Mouse (Mus musculus): ENCODE results near the gene Mga.

- TF ChIP-seq MAX (IDR thresholded peaks at IDR 0.05; ENCODE audit: low read length) (no peak), TBP (conservative IDR thresholded peaks at IDR 0.05; ENCODE audit: low read depth, low read length) (no peak), EP300 (IDR thresholded peaks at IDR 0.05; ENCODE audit: low read length) (no peak), CHD2 (IDR thresholded peaks at IDR 0.05; ENCODE audit: low read length) (no peak), MEF2A (IDR thresholded peaks at IDR 0.05; ENCODE audit: borderline replicate concordance, low read depth, low read length) (no peak), POLR2A (IDR thresholded peaks at IDR 0.05; ENCODE audit: low read depth, low read length) (no peak), ZMIZ1 (IDR thresholded peaks at IDR 0.05; ENCODE audit: low read depth, low read length) (no peak), CTCF (conservative IDR thresholded peaks at IDR 0.05 in 1 of 2, IDR thresholded peaks at IDR 0.05 in 1 of 2; ENCODE audit: low read depth in 2 of 2, low read length in 2 of 2) (no peak), ZNF384 (IDR thresholded peaks at IDR 0.05; ENCODE audit: low read depth, low read length) (no peak), MYC (IDR thresholded peaks at IDR 0.05; ENCODE audit: low read depth, low read length) (no peak), PAX5 (IDR thresholded peaks at IDR 0.05; ENCODE audit: low read length) (no peak), JUN (IDR thresholded peaks at IDR 0.05; ENCODE audit: insufficient read depth, low read depth, low read length) (no peak), POLR2AphosphoS2 (IDR thresholded peaks at IDR 0.05; ENCODE audit: low read depth, low read length) (no peak), MXI1 (IDR thresholded peaks at IDR 0.05; ENCODE audit: low read depth, low read length) (no peak)
Measured at GRCm38 (mm10) chr2:119980343-119980986, 83.4 kb downstream of the Mga start.
